Mouse (Mus musculus) forebrain, embryonic 14.5 days (tissue): ENCODE results near the gene Cfap99. TPM values are rescaled to one million over a fixed set of nuclear protein-coding genes. Genes with fewer than 3 reads are reported as not detected.

Experiments
- ATAC-seq: fragments of 200-750 bp; cut with Nextera tagmentation; 2 replicates; pipeline ENCODE4 v1.8.0; 2017; ENCODE audit warnings: mild to moderate bottlenecking, moderate library complexity
- DNase-seq: peaks from one replicate; pipeline ENCODE4 v3.0.0-alpha.2; 2015; ENCODE audit warnings: low spot score
- H3K27ac ChIP-seq: fragments of 300-500 bp; sonication (generic); 2 replicates; pipeline ENCODE4 v1.5.1; 2014; ENCODE audit warnings: low read depth, mild to moderate bottlenecking, control low read depth, low read length, moderate library complexity
- H3K27me3 ChIP-seq: fragments of 300-500 bp; sonication (generic); replicated peaks from 2 replicates; pipeline ENCODE4 v1.6.1; 2014; ENCODE audit warnings: low read length, control low read depth, mixed read lengths; ENCODE audit not compliant: control insufficient read depth, insufficient read depth
- H3K36me3 ChIP-seq: fragments of 300-500 bp; sonication (generic); 2 replicates; pipeline ENCODE4 v1.6.1; 2014; ENCODE audit warnings: low read length, control low read depth; ENCODE audit not compliant: control insufficient read depth, insufficient read depth
- H3K4me1 ChIP-seq: fragments of 300-500 bp; sonication (generic); 2 replicates; pipeline ENCODE4 v1.6.1; 2014; ENCODE audit warnings: antibody characterized with exemption, low read length, control low read depth; ENCODE audit not compliant: control insufficient read depth, insufficient read depth
- H3K4me2 ChIP-seq: fragments of 300-500 bp; sonication (generic); 2 replicates; pipeline ENCODE4 v1.6.1; 2014; ENCODE audit warnings: mild to moderate bottlenecking, control low read depth, low read length
- H3K4me3 ChIP-seq: fragments of 300-500 bp; sonication (generic); 2 replicates; pipeline ENCODE4 v1.5.1; 2014; ENCODE audit warnings: low read depth, low read length, control low read depth
- H3K9ac ChIP-seq: fragments of 300-500 bp; sonication (generic); 2 replicates; pipeline ENCODE4 v1.6.1; 2014; ENCODE audit warnings: mild to moderate bottlenecking, low read length, control low read depth, moderate library complexity
- H3K9me3 ChIP-seq: fragments of 300-500 bp; sonication (generic); replicated peaks from 2 replicates; pipeline ENCODE4 v1.6.1; 2016; ENCODE audit warnings: low read length, control low read depth, mixed read lengths; ENCODE audit not compliant: control insufficient read depth
- WGBS: fragments of 180-500 bp; shearing (Covaris S2); extraction: QIAGEN DNeasy Blood & Tissue Kit; methylation state at CpG from one replicate; pipeline ENCODE4 v1.1.7; 2014; 5-methylcytosine and 5-hydroxymethylcytosine counted together
- polyA plus RNA-seq: library from polyadenylated mRNA; unstranded; fragments of >200 nt; fragmentation: Nextera tagmentation; extraction: Ambion mirVana; gene quantifications from 2 replicates; pipeline ENCODE4 v1.2.1, GENCODE M21; 2014

The Cfap99 gene
- polyA plus RNA-seq, 1 experiment from 2014 or later: 0.10 TPM

- WGBS: 85% methylated on average over 2 of the region's 2 CpGs
Observed at GRCm38 (mm10) chr5:34285285-34285684, 3.1 kb upstream of the Cfap99 start.

DNA sequence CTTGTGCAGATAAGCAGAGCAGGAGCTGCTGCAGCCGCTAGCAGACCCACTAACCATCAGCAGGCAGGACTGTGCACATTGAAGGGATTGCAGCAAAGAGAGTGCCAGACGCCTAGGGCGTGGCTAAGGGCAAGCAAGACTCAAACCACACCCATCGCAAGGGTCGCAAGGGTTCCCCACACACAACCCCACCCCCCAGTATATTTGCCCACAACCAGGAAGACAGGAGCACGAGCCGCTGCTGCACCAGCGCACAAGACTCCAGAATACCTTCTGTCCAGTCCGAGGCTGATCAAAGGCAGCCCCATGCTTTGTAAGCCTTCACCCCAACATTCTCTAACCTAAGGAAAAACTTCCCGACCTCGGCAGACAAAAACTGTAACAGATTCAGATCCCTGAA lies 1.9 kb upstream of the Cfap99 start:
- peak overlapping the region; percentile 71 for H3K9ac ChIP-seq
- ATAC-seq: no peak
- peak overlapping the region; percentile 70 for H3K4me3 ChIP-seq
- H3K27ac ChIP-seq: no peak overlapping the region
- H3K4me2 ChIP-seq: peak overlapping the region; percentile 88
- H3K9me3 ChIP-seq: no peaks in the 10 kb centered on the region
- no peak for DNase-seq
- H3K4me1 ChIP-seq: peaks cover 7% of the 10 kb centered on the region; the same call in 1 of the 2 replicates
- H3K36me3 ChIP-seq: no peaks in the 10 kb centered on the region
- 0% methylated on average over 11 of the region's 11 CpGs for WGBS
- H3K27me3 ChIP-seq: peaks cover 30% of the 10 kb centered on the region

More at GRCm38 (mm10) chr5:34285285-34285684, 3.1 kb upstream of the Cfap99 start:
- no peak overlapping the region for H3K9ac ChIP-seq
- peaks cover 30% of the 10 kb centered on the region for H3K27me3 ChIP-seq
- no peaks in the 10 kb centered on the region for H3K36me3 ChIP-seq
- no peak for ATAC-seq
- H3K4me1 ChIP-seq: peaks cover 7% of the 10 kb centered on the region; the same call in 1 of the 2 replicates
- H3K4me2 ChIP-seq: no peak overlapping the region
- H3K4me3 ChIP-seq: no peak overlapping the region
- no peaks in the 10 kb centered on the region for H3K9me3 ChIP-seq
- H3K27ac ChIP-seq: no peak overlapping the region
- no peak for DNase-seq

- Histone ChIP-seq H3K4me2 (peak overlapping the region; percentile 88), H3K9me3 (no peaks in the 10 kb centered on the region), H3K27me3 (peaks cover 30% of the 10 kb centered on the region), H3K36me3 (no peaks in the 10 kb centered on the region), H3K4me1 (peaks cover 7% of the 10 kb centered on the region; the same call in 1 of the 2 replicates), H3K4me3 (peak overlapping the region; percentile 70), H3K27ac (no peak overlapping the region), H3K9ac (peak overlapping the region; percentile 71)
- WGBS: under 1% methylated on average over 54 of the region's 54 CpGs
- DNase-seq (peak; percentile 23), ATAC-seq (peak; percentile 5; the same call in 1 of the 2 replicates)
Observed at GRCm38 (mm10) chr5:34287001-34287837, 1.2 kb upstream of the Cfap99 start.

DNA sequence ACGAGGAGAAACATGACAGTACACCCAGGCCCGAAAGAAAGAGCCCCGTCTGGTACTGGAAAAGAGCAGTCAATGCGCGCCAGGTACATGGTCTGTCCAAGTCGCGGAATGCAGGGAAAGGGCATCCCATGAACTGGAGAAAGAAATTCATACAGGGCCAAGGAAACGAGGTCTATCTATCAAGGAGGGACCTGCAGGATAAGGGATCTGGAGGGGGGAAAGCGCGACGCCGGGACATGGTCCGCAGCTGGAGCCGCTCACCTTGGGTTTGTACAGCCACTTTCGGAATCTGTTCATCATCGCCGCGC lies 608 bp upstream of the Cfap99 start:
- H3K9ac ChIP-seq: peak overlapping the region; percentile 71
- peaks cover 30% of the 10 kb centered on the region for H3K27me3 ChIP-seq
- H3K36me3 ChIP-seq: no peaks in the 10 kb centered on the region
- 2% methylated on average over 18 of the region's 18 CpGs for WGBS
- H3K9me3 ChIP-seq: no peaks in the 10 kb centered on the region
- peak overlapping the region; percentile 70 for H3K4me3 ChIP-seq
- H3K27ac ChIP-seq: no peak overlapping the region
- H3K4me2 ChIP-seq: peak overlapping the region; percentile 88
- peak; percentile 32 for DNase-seq
- peaks cover 7% of the 10 kb centered on the region; the same call in 1 of the 2 replicates for H3K4me1 ChIP-seq
- no peak; the same call in 1 of the 2 replicates for ATAC-seq

GRCm38 (mm10) chr5:34289286-34289685 lies 886 bp downstream of the Cfap99 start:
- no peak for ATAC-seq
- Histone ChIP-seq H3K4me2 (peak overlapping the region; percentile 88; the same call in 1 of the 2 replicates), H3K9ac (no peak overlapping the region), H3K4me1 (peaks cover 7% of the 10 kb centered on the region; the same call in 1 of the 2 replicates), H3K27me3 (peaks cover 30% of the 10 kb centered on the region), H3K36me3 (no peaks in the 10 kb centered on the region), H3K9me3 (no peaks in the 10 kb centered on the region), H3K4me3 (no peak overlapping the region), H3K27ac (no peak overlapping the region)
- no peak for DNase-seq
- WGBS: 50% methylated on average over 2 of the region's 2 CpGs

DNA sequence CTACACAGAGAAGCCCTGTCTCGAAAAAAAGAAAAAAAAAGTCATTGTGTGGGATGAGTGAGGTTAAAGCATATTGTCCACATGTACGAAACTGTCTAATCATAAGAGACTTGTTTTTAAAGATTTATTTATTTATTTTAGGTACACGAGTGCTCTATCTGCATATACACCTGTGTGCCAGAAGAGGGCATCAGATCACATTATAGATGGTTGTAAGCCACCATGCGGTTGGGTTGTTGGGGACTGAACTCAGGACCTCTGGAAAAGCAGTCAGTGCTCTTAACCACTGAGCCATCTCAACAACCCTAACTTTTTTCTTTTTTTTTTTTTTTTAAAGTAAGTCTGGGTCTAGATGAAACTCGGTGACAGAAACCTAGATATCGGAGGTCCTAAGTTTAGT lies 5.0 kb downstream of the Cfap99 start:
- WGBS: 80% methylated on average over 6 of the region's 6 CpGs
- no peaks in the 10 kb centered on the region for H3K9me3 ChIP-seq
- H3K27ac ChIP-seq: no peak overlapping the region
- 0 out of 2 replicates have a peak, but pooled peaks cover 4% of the 10 kb centered on the region for H3K27me3 ChIP-seq
- ATAC-seq (no peak), DNase-seq (no peak)
- no peak overlapping the region for H3K4me2 ChIP-seq
- no peaks in the 10 kb centered on the region for H3K36me3 ChIP-seq
- H3K4me1 ChIP-seq: no peaks in the 10 kb centered on the region
- H3K9ac ChIP-seq: no peak overlapping the region
- no peak overlapping the region for H3K4me3 ChIP-seq

DNA sequence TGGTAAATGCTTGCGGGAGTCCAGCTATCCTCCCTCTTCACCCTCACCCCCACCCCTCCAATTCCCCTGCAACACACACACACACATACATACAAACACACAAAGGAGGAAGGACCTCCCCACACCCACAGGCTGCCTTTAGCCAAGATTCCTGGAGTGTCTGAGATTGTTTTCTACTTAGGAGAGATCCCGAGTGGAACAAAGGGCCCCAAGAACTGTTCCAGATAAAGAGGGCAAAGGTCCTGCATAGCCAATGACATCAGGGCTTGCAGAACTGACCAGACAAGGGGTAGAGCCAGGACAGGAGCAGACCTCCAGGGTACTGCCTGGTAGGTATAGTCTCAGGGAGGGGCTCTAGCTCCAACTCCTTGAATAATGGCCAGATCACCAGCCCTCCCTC lies 6.3 kb downstream of the Cfap99 start:
- Histone ChIP-seq H3K36me3 (no peaks in the 10 kb centered on the region), H3K4me3 (no peak overlapping the region), H3K9ac (no peak overlapping the region), H3K27me3 (no peaks in the 10 kb centered on the region), H3K9me3 (no peaks in the 10 kb centered on the region), H3K27ac (no peak overlapping the region), H3K4me1 (no peaks in the 10 kb centered on the region), H3K4me2 (no peak overlapping the region)
- ATAC-seq (no peak), DNase-seq (no peak)
- 29% methylated on average over 2 of the region's 2 CpGs for WGBS

DNA sequence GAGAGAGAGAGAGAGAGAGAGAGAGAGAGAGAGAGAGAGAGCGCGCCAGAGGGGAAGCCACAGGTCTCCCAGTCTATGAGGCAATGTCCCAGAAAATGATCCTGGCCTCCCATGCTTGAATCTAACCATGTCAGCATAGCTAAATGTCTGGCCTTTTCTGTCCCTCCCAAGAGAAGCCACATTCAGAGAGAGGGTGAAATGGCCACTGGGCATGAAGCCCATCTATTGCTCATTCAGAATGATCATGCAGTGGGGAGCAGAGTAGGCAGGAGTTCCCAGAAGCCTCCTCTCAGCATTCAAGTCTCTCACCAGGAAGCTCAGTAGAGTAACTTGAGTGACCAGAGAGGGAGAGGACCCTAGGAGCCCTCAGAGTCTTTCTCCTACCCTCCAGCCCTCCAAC lies 6.7 kb downstream of the Cfap99 start:
- no peak overlapping the region for H3K4me2 ChIP-seq
- H3K27ac ChIP-seq: no peak overlapping the region
- no peaks in the 10 kb centered on the region for H3K27me3 ChIP-seq
- no peaks in the 10 kb centered on the region for H3K9me3 ChIP-seq
- DNase-seq (no peak), ATAC-seq (no peak)
- H3K9ac ChIP-seq: no peak overlapping the region
- H3K4me3 ChIP-seq: no peak overlapping the region
- no peaks in the 10 kb centered on the region for H3K36me3 ChIP-seq
- H3K4me1 ChIP-seq: no peaks in the 10 kb centered on the region
- WGBS: 94% methylated on average over 2 of the region's 2 CpGs

DNA sequence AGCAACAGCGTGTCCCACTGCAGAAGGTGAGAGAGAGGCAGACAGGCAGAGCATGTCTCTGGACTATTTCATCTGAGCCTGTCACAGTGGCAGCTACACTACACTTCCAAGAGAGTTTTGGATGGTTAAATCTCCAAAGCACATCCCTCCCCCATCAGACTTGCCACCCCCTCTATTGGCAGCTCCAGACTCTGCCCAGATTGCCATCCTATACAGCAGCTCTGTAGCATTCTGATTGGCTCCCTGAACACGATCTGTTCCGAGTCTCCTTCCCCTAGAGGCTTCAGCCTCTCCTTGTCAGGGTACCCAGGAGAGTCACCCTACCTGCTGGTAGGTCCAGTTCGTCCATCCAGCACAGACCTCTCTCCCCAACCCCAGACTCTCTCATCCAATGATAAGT lies 9.7 kb downstream of the Cfap99 start:
- Histone ChIP-seq H3K36me3 (no peaks in the 10 kb centered on the region), H3K4me1 (no peaks in the 10 kb centered on the region), H3K9ac (no peak overlapping the region), H3K27me3 (no peaks in the 10 kb centered on the region), H3K4me3 (no peak overlapping the region), H3K9me3 (no peaks in the 10 kb centered on the region), H3K4me2 (no peak overlapping the region), H3K27ac (no peak overlapping the region)
- WGBS: 53% methylated on average over 4 of the region's 4 CpGs
- ATAC-seq (no peak), DNase-seq (peak; percentile 8)
